Mouse (Mus musculus) brain, embryonic 14.5 days (tissue): ENCODE results near the gene Copz1.

Experiments used
- CTCF ChIP-seq: fragments of 200-500 bp; IDR thresholded peaks from 2 replicates; pipeline ENCODE4 v1.5.1; 2012; ENCODE audit warnings: inconsistent platforms, mild to moderate bottlenecking, moderate library complexity, borderline replicate concordance; ENCODE audit not compliant: insufficient read depth, insufficient read length; ENCODE audit errors: extremely low read depth
- POLR2A ChIP-seq: fragments of 200-500 bp; IDR thresholded peaks from 2 replicates; pipeline ENCODE4 v1.6.1; 2012; ENCODE audit warnings: mild to moderate bottlenecking, inconsistent platforms, borderline replicate concordance; ENCODE audit not compliant: poor library complexity, insufficient read depth, insufficient read length, severe bottlenecking; ENCODE audit errors: extremely low read depth

- no peak for TF ChIP-seq POLR2A
- TF ChIP-seq CTCF = no peak
Measured at GRCm38 (mm10) chr15:103251595-103251994, 20.9 kb upstream of the Copz1 start.
